Mouse (Mus musculus) forebrain, embryonic 15.5 days (tissue): ENCODE results near the gene Cyp2j12. TPM values are rescaled to one million over a fixed set of nuclear protein-coding genes. Genes with fewer than 3 reads are reported as not detected.

Source experiments
- ATAC-seq: fragments of 200-750 bp; cut with Nextera tagmentation; replicated peaks from 2 replicates; pipeline ENCODE4 v1.8.0; 2017; ENCODE audit warnings: mild to moderate bottlenecking, moderate TSS enrichment, moderate library complexity
- H3K27ac ChIP-seq: fragments of 300-500 bp; sonication (generic); replicated peaks from 2 replicates; pipeline ENCODE4 v1.5.1; 2015; ENCODE audit warnings: mild to moderate bottlenecking, inconsistent platforms
- H3K27me3 ChIP-seq: fragments of 300-500 bp; sonication (generic); 2 replicates; pipeline ENCODE4 v1.6.1; 2015; ENCODE audit warnings: inconsistent platforms
- H3K36me3 ChIP-seq: fragments of 300-500 bp; sonication (generic); 2 replicates; pipeline ENCODE4 v1.6.1; 2015; ENCODE audit warnings: mild to moderate bottlenecking, inconsistent platforms
- H3K4me1 ChIP-seq: fragments of 300-500 bp; sonication (generic); 2 replicates; pipeline ENCODE4 v1.6.1; 2015; ENCODE audit warnings: inconsistent platforms
- H3K4me2 ChIP-seq: fragments of 300-500 bp; sonication (generic); replicated peaks from 2 replicates; pipeline ENCODE4 v1.6.1; 2015; ENCODE audit warnings: mild to moderate bottlenecking, inconsistent platforms
- H3K4me3 ChIP-seq: fragments of 300-500 bp; sonication (generic); 2 replicates; pipeline ENCODE4 v1.5.1; 2015; ENCODE audit warnings: mild to moderate bottlenecking, inconsistent platforms
- H3K9ac ChIP-seq: fragments of 300-500 bp; sonication (generic); replicated peaks from 2 replicates; pipeline ENCODE4 v1.6.1; 2015; ENCODE audit warnings: mild to moderate bottlenecking, inconsistent platforms
- H3K9me3 ChIP-seq: fragments of 300-500 bp; sonication (generic); 2 replicates; pipeline ENCODE4 v1.6.1; 2016; ENCODE audit warnings: inconsistent platforms
- WGBS: fragments of 180-500 bp; shearing (Covaris S2); methylation state at CpG from one replicate; pipeline ENCODE4 v1.1.7; 2015; ENCODE audit warnings: mixed read lengths; 5-methylcytosine and 5-hydroxymethylcytosine counted together
- polyA plus RNA-seq: library from polyadenylated mRNA; unstranded; fragments of >200 nt; fragmentation: Nextera tagmentation; extraction: Ambion mirVana; gene quantifications from 2 replicates; pipeline ENCODE4 v1.2.1, GENCODE M21; 2015

The Cyp2j12 gene
- polyA plus RNA-seq, 1 experiment from 2014 or later, result not detected

- H3K36me3 ChIP-seq, result no peaks in the 10 kb centered on the region
- no peaks in the 10 kb centered on the region for H3K9me3 ChIP-seq
- H3K9ac ChIP-seq, result no peak within 1 kb of the TSS; the same call in 1 of the 2 replicates
- H3K27me3 ChIP-seq, result no peaks in the 10 kb centered on the region
- H3K4me1 ChIP-seq, result peaks cover 8% of the 10 kb centered on the region
- 6% methylated on average over 20 of the region's 20 CpGs for WGBS
- peak within 1 kb of the TSS; percentile 25 for H3K4me3 ChIP-seq
- H3K4me2 ChIP-seq, result peak within 1 kb of the TSS; percentile 46
- H3K27ac ChIP-seq, result no peak within 1 kb of the TSS
- ATAC-seq, result peak; percentile 94
Observed at GRCm38 (mm10) chr4:96077261-96078125, 63.5 kb downstream of the Cyp2j12 start, which contains the start of gene Cyp2j13. Cyp2j13 (minus strand) TSS chr4:96077546.

- Histone ChIP-seq H3K36me3 (no peaks in the 10 kb centered on the region), H3K9ac (no peak overlapping the region), H3K4me3 (no peak overlapping the region), H3K27ac (no peak overlapping the region), H3K9me3 (no peaks in the 10 kb centered on the region), H3K27me3 (no peaks in the 10 kb centered on the region), H3K4me1 (no peaks in the 10 kb centered on the region), H3K4me2 (no peak overlapping the region)
- WGBS, result 84% methylated on average over 2 of the region's 2 CpGs
- ATAC-seq, result no peak
Observed at GRCm38 (mm10) chr4:96062045-96062444, 78.9 kb downstream of the Cyp2j12 start.

GRCm38 (mm10) chr4:96060106-96060505 is 80.8 kb downstream of the Cyp2j12 start:
- WGBS, result 86% methylated on average over 2 of the region's 2 CpGs
- Histone ChIP-seq H3K27ac (no peak overlapping the region), H3K27me3 (no peaks in the 10 kb centered on the region), H3K36me3 (no peaks in the 10 kb centered on the region), H3K4me1 (no peaks in the 10 kb centered on the region), H3K9me3 (no peaks in the 10 kb centered on the region), H3K4me3 (no peak overlapping the region), H3K9ac (no peak overlapping the region), H3K4me2 (no peak overlapping the region)
- no peak for ATAC-seq

Other genes with a start within 250 kb of the Cyp2j12 start
- gene Hook1, start 173.9 kb downstream of the Cyp2j12 start, polyA plus RNA-seq, result 44.8 and 49.0 TPM in 2 replicates
- 0.10 and 0.14 TPM in 2 replicates for gene Cyp2j13, start 63.6 kb downstream of the Cyp2j12 start, polyA plus RNA-seq
- gene Cyp2j7, start 95.5 kb upstream of the Cyp2j12 start, polyA plus RNA-seq, result not detected in 2 replicates
- not detected in 2 replicates for gene Cyp2j11, start 207.5 kb upstream of the Cyp2j12 start, polyA plus RNA-seq